Mouse (Mus musculus) hindbrain, postnatal 0 days (tissue): ENCODE results near the gene Lipt2. TPM values are rescaled to one million over a fixed set of nuclear protein-coding genes. Genes with fewer than 3 reads are reported as not detected.
A peak's percentile ranks its signal among the peaks of the same experiment; 100 is the strongest.

Experiments used
- ATAC-seq: fragments of 200-750 bp; cut with Nextera tagmentation; 2 replicates; pipeline ENCODE4 v1.8.0; 2017; ENCODE audit warnings: mild to moderate bottlenecking, moderate TSS enrichment, moderate library complexity
- DNase-seq: peaks from one replicate; pipeline ENCODE4 v3.0.0-alpha.2; 2015; ENCODE audit warnings: low spot score
- H3K27ac ChIP-seq: fragments of 300-500 bp; sonication (generic); 2 replicates; pipeline ENCODE4 v1.5.1; 2014; ENCODE audit warnings: mild to moderate bottlenecking
- H3K27me3 ChIP-seq: fragments of 300-500 bp; sonication (generic); 2 replicates; pipeline ENCODE4 v1.6.1; 2014; ENCODE audit warnings: low read length, mixed read lengths; ENCODE audit not compliant: insufficient read depth
- H3K36me3 ChIP-seq: fragments of 300-500 bp; sonication (generic); 2 replicates; pipeline ENCODE4 v1.6.1; 2014; ENCODE audit warnings: low read length, mixed read lengths; ENCODE audit not compliant: insufficient read depth
- H3K4me1 ChIP-seq: fragments of 300-500 bp; sonication (generic); 2 replicates; pipeline ENCODE4 v1.6.1; 2014; ENCODE audit warnings: antibody characterized with exemption, low read length, mixed read lengths; ENCODE audit not compliant: insufficient read depth
- H3K4me2 ChIP-seq: fragments of 300-500 bp; sonication (generic); 2 replicates; pipeline ENCODE4 v1.6.1; 2014; ENCODE audit warnings: low read depth, mild to moderate bottlenecking, low read length, moderate library complexity, mixed read lengths
- H3K4me3 ChIP-seq: fragments of 300-500 bp; sonication (generic); 2 replicates; pipeline ENCODE4 v1.5.1; 2014; ENCODE audit warnings: low read length
- H3K9ac ChIP-seq: fragments of 300-500 bp; sonication (generic); replicated peaks from 2 replicates; pipeline ENCODE4 v1.6.1; 2014; ENCODE audit warnings: mild to moderate bottlenecking, low read length, moderate library complexity, mixed read lengths
- H3K9me3 ChIP-seq: fragments of 300-500 bp; sonication (generic); 2 replicates; pipeline ENCODE4 v1.6.1; 2016; ENCODE audit warnings: low read length, mixed read lengths
- CTCF ChIP-seq: IDR thresholded peaks from 2 replicates; pipeline ENCODE4 v1.5.1; 2016; ENCODE audit warnings: antibody characterized with exemption, control low read depth, low read depth
- WGBS: fragments of 180-500 bp; shearing (Covaris S2); extraction: QIAGEN DNeasy Blood & Tissue Kit; methylation state at CpG from one replicate; pipeline ENCODE4 v1.1.7; 2014; 5-methylcytosine and 5-hydroxymethylcytosine counted together
- polyA plus RNA-seq: library from polyadenylated mRNA; unstranded; fragments of >200 nt; fragmentation: Nextera tagmentation; extraction: Ambion mirVana; gene quantifications from 2 replicates; pipeline ENCODE4 v1.2.1, GENCODE M21; 2015
- total RNA-seq: library from RNA; depleted of rRNA; stranded (reverse); fragments of >200 nt; gene quantifications from 2 replicates; pipeline ENCODE4 v1.2.3, GENCODE M21; 2014

Gene Lipt2
- total and polyA plus RNA-seq, 2 experiments from 2014 or later: 19.5 to 20.1 TPM

- H3K9ac ChIP-seq: no peak overlapping the region
- H3K27me3 ChIP-seq: no peaks in the 10 kb centered on the region
- H3K27ac ChIP-seq: no peak overlapping the region
- H3K9me3 ChIP-seq: no peaks in the 10 kb centered on the region
- no peaks in the 10 kb centered on the region for H3K36me3 ChIP-seq
- H3K4me2 ChIP-seq: no peak overlapping the region
- no peak overlapping the region for H3K4me3 ChIP-seq
- ATAC-seq (no peak), DNase-seq (peak; percentile 23)
- TF ChIP-seq CTCF: peak; percentile 60
- H3K4me1 ChIP-seq: 0 out of 2 replicates have a peak, but pooled peaks cover 5% of the 10 kb centered on the region
- WGBS: 75% methylated on average over 2 of the region's 2 CpGs
Measured at GRCm38 (mm10) chr7:100124211-100124610, 34.9 kb upstream of the Lipt2 start.

DNA sequence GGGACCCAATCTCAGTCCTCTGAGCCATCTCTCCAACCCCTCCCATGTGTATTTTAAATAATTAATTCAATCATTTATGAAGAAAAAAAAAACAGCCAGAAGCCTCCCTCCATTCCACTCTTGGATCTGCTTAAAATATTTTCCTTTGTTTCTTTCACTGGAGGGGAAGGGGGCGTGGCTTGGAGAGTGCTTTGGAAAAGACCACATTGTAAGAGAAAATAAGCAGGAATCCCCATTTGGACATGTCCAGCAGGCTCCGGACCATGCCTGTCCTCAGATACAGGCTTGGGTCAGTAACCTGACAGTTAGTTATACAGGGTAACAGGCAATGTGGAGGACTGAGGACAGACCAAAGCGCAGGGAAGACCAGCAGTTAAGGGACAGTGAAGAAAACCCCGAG lies 33.9 kb upstream of the Lipt2 start:
- no peaks in the 10 kb centered on the region for H3K9me3 ChIP-seq
- H3K4me3 ChIP-seq: no peak overlapping the region
- ATAC-seq (no peak), DNase-seq (no peak)
- no peak overlapping the region for H3K9ac ChIP-seq
- H3K36me3 ChIP-seq: no peaks in the 10 kb centered on the region
- WGBS: 54% methylated on average over 4 of the region's 4 CpGs
- no peak overlapping the region for H3K27ac ChIP-seq
- no peaks in the 10 kb centered on the region for H3K27me3 ChIP-seq
- H3K4me1 ChIP-seq: 0 out of 2 replicates have a peak, but pooled peaks cover 4% of the 10 kb centered on the region
- H3K4me2 ChIP-seq: no peak overlapping the region
- TF ChIP-seq CTCF: no peak

DNA sequence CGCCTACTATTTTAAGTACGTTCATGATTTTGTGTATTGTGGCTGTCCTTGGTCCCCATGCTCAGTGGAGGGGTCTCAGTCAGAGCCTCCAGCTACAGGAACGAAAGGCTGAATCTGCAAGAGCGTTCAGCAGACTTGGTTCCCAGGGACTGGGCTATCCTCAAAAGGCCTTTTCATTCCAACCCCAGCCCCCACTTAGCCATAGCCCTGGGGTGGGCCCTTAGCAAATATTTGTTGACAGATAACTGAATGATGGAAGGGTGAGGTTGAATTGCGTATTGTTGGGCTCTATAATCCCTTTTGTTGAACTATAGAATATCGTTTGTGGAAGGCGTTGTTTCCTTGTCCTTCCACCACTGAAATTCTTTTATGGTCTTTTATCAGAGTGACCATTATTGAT lies 32.6 kb upstream of the Lipt2 start:
- no peak overlapping the region for H3K4me2 ChIP-seq
- no peak overlapping the region for H3K27ac ChIP-seq
- no peak overlapping the region for H3K9ac ChIP-seq
- no peak for TF ChIP-seq CTCF
- no peaks in the 10 kb centered on the region for H3K27me3 ChIP-seq
- H3K36me3 ChIP-seq: no peaks in the 10 kb centered on the region
- no peaks in the 10 kb centered on the region for H3K4me1 ChIP-seq
- 84% methylated on average over 7 of the region's 7 CpGs for WGBS
- no peak overlapping the region for H3K4me3 ChIP-seq
- ATAC-seq: no peak
- no peak for DNase-seq
- H3K9me3 ChIP-seq: no peaks in the 10 kb centered on the region

DNA sequence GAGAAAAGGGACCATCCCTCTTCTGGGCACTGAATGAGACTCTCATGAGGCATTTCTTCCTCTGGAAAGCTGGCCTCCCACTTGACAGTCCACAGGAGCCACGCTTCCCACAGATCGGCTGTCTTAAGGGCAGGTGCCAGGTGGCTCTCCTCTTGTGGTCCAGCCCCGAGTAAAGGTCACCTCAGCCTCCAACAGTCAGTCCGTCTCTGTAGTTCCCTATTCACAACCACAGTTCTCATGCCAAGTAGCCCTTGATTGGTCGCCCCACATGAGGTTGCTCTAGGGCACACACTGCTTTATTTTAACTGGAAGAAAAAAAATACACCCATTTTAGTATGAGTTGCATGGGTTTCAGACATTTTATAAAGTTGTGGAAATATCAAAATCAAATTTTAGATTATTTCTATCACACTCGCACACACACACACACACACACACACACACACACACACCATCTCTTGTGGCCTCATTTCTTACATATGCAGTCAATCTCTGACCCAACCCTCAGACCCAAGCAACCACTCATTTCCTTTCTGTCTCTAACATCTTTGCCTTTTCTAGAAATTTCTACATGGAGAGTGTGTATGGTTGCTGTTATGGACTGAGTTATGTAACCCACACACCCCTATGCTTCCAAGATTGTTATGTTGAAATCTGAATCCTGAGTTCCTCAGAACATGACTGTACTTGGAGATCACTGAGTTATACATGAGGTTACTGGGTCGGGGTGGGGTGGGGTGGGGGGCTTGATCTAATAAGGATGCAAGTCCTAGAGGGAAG lies 30.6 kb upstream of the Lipt2 start:
- 84% methylated on average over 7 of the region's 7 CpGs for WGBS
- H3K4me1 ChIP-seq: no peaks in the 10 kb centered on the region
- TF ChIP-seq CTCF: no peak
- no peak overlapping the region for H3K9ac ChIP-seq
- H3K27me3 ChIP-seq: no peaks in the 10 kb centered on the region
- no peak overlapping the region for H3K4me3 ChIP-seq
- DNase-seq (no peak), ATAC-seq (no peak)
- no peaks in the 10 kb centered on the region for H3K9me3 ChIP-seq
- H3K4me2 ChIP-seq: no peak overlapping the region
- no peak overlapping the region for H3K27ac ChIP-seq
- no peaks in the 10 kb centered on the region for H3K36me3 ChIP-seq

DNA sequence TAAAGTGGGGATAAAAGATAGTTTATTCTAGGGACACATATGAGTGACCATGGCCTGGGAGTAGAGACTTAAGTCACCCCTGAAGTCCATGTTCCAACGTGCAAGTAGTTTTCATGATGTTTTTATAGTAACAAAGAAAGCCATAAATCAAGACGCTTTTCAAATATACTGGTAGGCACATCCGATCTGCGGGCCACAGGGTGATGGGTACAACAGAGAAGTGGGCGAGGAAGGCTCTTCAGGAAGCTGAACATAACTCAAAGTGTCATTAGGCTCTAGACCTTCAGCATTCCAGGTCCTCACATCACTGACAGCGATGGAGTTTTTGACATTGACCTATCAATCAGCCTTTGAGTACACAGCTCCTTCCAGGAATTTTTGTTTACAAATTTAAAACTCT lies 28.5 kb upstream of the Lipt2 start:
- Histone ChIP-seq H3K4me3 (no peak overlapping the region), H3K9me3 (no peaks in the 10 kb centered on the region), H3K9ac (no peak overlapping the region), H3K36me3 (no peaks in the 10 kb centered on the region), H3K27me3 (no peaks in the 10 kb centered on the region), H3K4me2 (no peak overlapping the region), H3K4me1 (no peaks in the 10 kb centered on the region), H3K27ac (no peak overlapping the region)
- ATAC-seq (no peak), DNase-seq (no peak)
- TF ChIP-seq CTCF: no peak
- WGBS: 74% methylated on average over 6 of the region's 6 CpGs

- Histone ChIP-seq H3K4me2 (no peak overlapping the region), H3K4me3 (no peak overlapping the region), H3K9me3 (no peaks in the 10 kb centered on the region), H3K9ac (no peak overlapping the region), H3K36me3 (no peaks in the 10 kb centered on the region), H3K4me1 (no peaks in the 10 kb centered on the region), H3K27ac (no peak overlapping the region), H3K27me3 (no peaks in the 10 kb centered on the region)
- no peak for DNase-seq
- no peak for ATAC-seq
- WGBS: 55% methylated on average over 1 of the region's 1 CpGs
- TF ChIP-seq CTCF: no peak
Measured at GRCm38 (mm10) chr7:100132379-100132778, 26.7 kb upstream of the Lipt2 start.

DNA sequence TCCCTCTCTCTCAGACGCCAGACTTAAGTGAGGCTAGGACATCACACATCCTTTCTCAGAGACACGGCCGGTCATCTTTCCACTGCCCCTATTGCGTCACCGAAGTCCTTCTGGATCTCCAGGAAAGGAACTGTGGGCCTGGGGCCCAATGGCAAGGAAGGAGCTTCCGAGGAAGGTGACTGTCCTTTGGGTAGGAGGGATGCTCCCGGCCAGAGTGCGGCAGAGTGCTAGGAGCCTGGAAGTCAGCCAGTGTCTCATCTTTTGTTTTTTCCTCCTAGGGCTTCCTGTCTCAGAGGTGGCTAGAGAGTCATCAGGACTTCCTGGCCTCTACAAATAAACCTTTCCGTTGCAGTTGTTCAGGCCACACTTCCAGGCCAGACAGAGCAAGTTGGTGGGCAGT lies 22.0 kb upstream of the Lipt2 start:
- DNase-seq: no peak

More for the DNA sequence above, 22.0 kb upstream of the Lipt2 start:
- Histone ChIP-seq H3K36me3 (no peaks in the 10 kb centered on the region), H3K27ac (no peak overlapping the region), H3K9ac (no peak overlapping the region), H3K4me3 (no peak overlapping the region), H3K27me3 (no peaks in the 10 kb centered on the region), H3K9me3 (no peaks in the 10 kb centered on the region), H3K4me1 (no peaks in the 10 kb centered on the region), H3K4me2 (no peak overlapping the region)
- WGBS: 79% methylated on average over 9 of the region's 9 CpGs
- TF ChIP-seq CTCF: no peak
- ATAC-seq: no peak
